Mouse (Mus musculus): Measurements from ENCODE around the gene Pax5. TPM values are rescaled to one million over a fixed set of nuclear protein-coding genes. Genes with fewer than 3 reads are reported as not detected.

Gene Pax5
- total RNA-seq, 2 experiments from 2014 or later: not detected

- intact Hi-C loops (cut with DNase I): no loop called here
- DNase-seq: no peak
These were observed 208.0 kb downstream of the Pax5 start for GRCm38 (mm10) chr4:44502196-44502867.

GRCm38 (mm10) chr4:44498156-44498555 lies 212.1 kb downstream of the Pax5 start:
- intact Hi-C loops (cut with DNase I): no loop called here
- DNase-seq: no peak

- DNase-seq: no peak
- intact Hi-C loops (cut with DNase I): no loop called here
These were observed 214.5 kb downstream of the Pax5 start for GRCm38 (mm10) chr4:44495836-44496235.

- no peak for DNase-seq
- intact Hi-C loops (cut with DNase I): no loop called here
These were observed 216.5 kb downstream of the Pax5 start for GRCm38 (mm10) chr4:44493756-44494155.

- DNase-seq: no peak
- intact Hi-C loops (cut with DNase I): no loop called here
These were observed 219.4 kb downstream of the Pax5 start for GRCm38 (mm10) chr4:44490872-44491271.

- no peak for DNase-seq
- intact Hi-C loops (cut with DNase I): no loop called here
These were observed 221.6 kb downstream of the Pax5 start for GRCm38 (mm10) chr4:44488702-44489101.

- intact Hi-C loops (cut with DNase I): no loop called here
These were observed 222.1 kb downstream of the Pax5 start for GRCm38 (mm10) chr4:44488219-44488618.

GRCm38 (mm10) chr4:44482851-44483250 lies 227.4 kb downstream of the Pax5 start:
- intact Hi-C loops (cut with DNase I): no loop called here

More at GRCm38 (mm10) chr4:44488219-44488618, 222.1 kb downstream of the Pax5 start:
- no peak for DNase-seq

GRCm38 (mm10) chr4:44479755-44480154 lies 230.5 kb downstream of the Pax5 start:
- intact Hi-C loops (cut with DNase I): no loop called here
- DNase-seq: no peak

More at GRCm38 (mm10) chr4:44482851-44483250, 227.4 kb downstream of the Pax5 start:
- DNase-seq: no peak

Small RNAs within 50 kb of the gene (microRNA-seq; reads per million reads assigned to microRNA genes)
- 0 reads per million in 2 experiments for gene Mir5120

Other genes with a start within 250 kb of the Pax5 start
- gene Zcchc7, start 45.4 kb upstream of the Pax5 start, total RNA-seq (2021): 10 to 100 TPM; 11.5 to 16.2 TPM

Measured in gastrocnemius, postnatal 36 days (tissue).